Mouse (Mus musculus) lung, postnatal 36 days (tissue): ENCODE data around the gene Zwilch.
A peak's percentile ranks its signal among the peaks of the same experiment; 100 is the strongest.
"Not testable (repeated sequence)": the region's sequence is repeated elsewhere in the genome, so short reads cannot be mapped to it uniquely, and the experiment has no call there.

ENCODE experiments used
- DNase-seq: peaks from one replicate; pipeline ENCODE4 v3.0.0; 2022; ENCODE audit warnings: mixed read lengths

Zwilch gene

DNA sequence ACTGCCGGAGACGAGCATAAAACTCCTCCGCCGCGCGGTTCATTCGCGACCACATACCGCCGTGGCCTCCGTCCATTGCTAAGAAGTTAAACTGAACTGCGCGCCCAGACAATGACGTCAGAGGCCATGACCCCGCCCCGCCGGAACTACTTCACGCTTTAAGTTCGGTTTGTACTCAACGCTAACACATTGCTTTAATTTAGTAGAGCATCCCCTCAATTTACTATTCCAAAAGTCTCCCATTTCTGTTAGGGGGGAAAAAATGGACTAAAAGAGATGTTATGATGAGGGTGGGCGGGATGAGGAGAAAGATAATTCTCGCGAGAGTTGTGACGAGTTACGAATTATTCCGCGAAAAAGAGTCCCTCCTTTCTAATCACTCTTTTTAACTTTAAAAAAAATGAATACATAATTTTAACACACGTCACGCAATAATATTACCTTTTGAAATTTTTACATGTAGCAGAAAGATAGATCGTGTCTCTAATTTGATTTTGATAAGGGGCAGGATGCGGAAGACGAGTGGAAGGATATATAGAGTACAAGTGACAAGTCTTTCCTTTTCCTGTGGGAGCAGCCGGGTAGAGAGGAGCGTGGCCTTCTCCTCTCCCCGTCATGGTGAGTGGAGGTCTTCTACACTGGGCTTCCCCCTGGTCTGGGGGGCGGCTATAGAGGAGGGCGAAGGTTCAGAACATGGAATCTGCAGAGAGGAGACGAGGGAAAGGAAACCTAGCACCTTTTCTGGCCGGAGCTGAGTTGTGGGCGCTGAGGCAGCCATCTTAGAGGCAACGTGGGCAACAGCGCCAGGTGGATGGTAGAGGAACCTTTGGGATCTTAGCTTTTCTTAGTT, at the start of gene Zwilch, which contains the start of gene Rpl4:
Zwilch (minus strand) TSS at position 289 of the 850 bp plus-strand sequence.
Rpl4 (plus strand) TSS at position 560 of the 850 bp plus-strand sequence.
- peak; percentile 87 for DNase-seq

DNA sequence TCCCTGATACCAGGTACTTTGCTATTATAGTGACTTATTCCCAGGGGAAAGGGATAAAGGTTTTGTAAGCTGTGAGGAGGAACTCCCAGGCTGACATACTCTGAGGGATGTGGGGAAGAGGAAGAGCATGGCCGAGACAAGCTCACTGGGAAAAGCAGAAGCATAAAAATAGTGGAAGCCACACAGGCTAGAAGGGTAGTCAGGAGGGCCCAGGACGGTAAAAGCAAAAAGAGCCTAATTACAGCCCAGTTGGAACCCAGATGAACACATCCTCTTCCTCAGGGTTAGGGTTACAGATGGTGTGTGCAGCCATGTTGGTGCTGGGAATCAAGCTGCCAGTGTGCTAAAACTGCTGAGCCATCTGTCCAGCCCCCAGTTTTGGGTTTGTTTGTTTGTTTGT, 49.2 kb upstream of the Zwilch start:
- DNase-seq: no peak

DNA sequence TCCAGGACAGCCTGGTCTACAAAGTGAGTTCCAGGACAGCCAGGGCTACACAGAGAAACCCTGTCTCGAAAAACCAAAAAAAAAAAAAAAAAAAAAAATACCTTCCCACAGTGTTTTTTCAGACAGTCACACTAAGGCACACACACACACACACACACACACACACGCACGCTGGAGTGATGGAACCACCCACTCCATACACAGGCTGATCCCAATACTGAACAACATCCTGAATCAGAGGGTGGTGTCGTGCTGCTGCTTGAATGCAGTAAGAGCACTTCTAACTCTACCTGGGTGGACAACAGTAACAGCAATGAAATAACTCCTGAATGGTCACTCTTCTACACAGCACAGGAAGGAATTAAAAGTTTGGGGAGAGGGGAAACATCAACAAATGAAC, 48.6 kb upstream of the Zwilch start:
- no peak for DNase-seq

DNA sequence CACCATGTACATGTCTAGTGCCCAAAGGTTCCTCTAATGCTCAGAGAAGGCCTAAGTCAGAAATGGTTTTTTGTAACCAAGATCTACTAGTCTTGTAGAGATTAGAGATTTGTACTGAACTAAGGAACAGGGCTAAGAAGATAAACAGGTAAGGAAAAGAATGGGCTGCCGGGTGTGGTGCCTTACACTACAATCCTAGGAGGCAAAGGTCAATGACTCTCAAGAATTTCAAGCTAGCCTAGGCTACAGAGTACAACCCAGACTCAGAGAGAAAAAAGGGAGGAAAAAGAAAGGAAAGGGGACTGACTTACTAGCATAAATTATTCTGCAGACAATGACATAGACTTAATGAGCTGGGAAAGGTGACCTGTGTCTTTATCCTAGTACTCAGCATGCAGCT, 47.7 kb upstream of the Zwilch start:
- DNase-seq: no peak

DNA sequence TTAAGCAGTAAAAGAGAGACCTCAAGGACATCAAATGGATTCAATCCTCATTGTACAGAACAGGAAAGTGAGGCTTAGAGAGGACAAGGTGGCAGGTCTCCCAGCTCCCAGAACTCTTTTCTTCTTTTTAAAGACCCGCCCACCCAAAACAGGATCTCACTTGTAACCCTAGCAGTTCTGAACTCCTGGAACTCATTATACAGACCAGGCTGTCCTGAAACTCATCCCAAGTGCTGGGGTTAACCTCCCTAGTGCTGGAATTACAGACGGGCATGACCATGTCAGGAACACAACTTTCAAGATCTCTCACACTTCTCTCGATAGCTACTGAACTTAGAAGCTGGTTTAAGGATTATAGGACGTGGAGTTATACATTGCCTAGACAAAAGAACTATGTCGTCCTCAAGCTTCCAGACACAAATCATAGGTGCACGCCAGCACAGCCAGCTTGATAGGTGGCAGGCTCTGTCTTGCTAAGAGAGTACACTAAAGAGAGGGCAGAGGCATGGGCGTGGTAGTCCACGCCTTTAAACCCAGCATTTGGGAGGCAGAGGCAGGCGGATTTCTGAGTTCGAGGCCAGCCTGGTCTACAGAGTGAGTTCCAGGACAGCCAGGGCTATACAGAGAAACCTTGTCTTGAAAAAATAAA, 47.0 kb upstream of the Zwilch start:
- no peak for DNase-seq

DNA sequence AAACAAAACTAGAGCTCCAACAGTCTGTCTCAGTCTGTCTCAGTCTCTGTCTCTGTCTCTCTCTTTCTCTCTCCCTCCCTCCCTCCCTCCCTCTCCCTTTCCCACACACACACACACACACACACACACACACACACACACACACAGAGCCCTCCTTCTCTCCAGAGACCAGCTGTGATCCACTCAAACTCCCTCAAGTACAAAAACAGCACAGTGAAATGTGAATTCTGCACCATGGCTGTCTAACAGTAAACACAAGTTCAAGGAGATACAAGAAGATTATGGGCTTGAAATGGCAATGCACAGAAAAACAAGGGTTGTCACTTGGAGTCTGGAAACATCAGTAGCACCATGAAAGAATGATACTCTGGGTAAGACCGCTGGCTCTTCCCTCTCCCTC, 46.4 kb upstream of the Zwilch start:
- no peak for DNase-seq

DNA sequence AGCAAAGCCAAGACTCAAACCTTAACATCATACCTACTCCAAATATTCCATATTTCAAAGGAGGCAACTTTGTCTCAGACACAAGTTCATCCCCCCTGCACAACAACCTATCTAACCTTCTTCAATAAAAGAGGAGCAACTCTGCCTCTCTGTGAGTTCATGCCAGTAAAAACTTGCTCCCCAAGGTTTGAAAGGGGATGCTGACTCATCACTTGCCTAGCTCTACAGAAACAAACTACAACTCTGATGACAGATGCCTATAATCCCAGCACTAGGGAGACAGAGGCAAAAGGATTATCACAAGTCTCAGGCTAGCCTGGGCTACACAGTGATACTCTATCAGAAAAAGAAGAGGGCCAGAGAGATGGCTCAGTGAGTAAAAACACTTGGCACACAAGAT, 45.0 kb upstream of the Zwilch start:
- DNase-seq: no peak

DNA sequence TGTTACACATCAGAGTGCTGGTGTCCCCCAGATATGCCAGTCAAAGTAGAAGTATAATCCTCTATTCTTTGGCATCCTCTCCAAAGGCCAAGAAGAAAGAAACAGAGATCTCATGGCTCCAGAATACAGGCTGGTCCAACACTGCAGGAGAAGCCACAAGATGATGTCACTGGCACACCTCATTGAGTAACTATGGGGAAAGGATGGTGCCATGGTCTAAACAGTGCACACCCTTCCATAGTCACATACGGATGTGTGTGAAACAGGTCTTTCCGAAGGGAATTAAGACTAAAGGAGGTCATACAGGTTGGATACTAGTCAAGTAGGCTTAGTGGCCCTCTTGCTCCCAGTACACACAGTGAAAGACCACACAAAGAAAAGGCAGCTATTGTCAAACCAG, 43.7 kb upstream of the Zwilch start:
- DNase-seq: no peak

DNA sequence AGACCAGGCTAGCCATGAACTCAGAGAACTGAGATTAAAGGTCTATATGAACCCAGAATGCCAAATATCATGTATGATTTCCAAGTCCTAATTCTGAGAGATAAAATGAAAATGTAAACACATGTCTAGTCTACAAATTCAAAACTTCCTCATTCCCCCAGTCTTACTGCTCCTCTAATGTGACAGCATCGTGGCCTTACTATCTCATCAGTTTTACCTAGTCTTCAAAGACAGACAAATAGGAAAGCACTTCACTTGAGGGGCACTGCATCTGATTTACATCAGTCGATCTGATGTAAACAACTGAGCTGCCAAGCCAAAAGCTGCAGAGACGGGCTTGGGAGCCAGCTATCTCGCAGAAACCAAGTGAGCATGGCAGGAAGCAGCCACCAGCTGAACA, 43.2 kb upstream of the Zwilch start:
- no peak for DNase-seq

DNA sequence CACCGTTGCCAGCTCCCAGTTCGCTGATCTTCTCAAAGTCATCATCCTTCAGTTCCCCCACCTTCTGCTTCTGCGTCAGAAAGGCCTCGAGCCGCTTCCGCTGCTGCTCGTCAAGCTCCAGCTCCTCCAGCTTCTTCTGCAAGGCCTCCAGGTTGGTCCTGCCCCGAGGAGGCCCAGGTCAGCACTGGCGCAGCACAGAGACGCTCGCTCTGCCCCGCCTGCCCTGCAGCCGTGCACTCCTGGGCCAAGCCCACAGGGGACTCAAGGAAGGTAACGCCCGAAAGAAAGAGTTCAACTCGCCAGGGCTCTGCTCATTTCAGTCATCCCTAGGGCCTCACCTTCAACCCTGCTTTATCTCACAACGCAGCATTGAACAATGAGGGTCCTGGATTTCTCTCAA, 41.5 kb upstream of the Zwilch start:
- no peak for DNase-seq

DNA sequence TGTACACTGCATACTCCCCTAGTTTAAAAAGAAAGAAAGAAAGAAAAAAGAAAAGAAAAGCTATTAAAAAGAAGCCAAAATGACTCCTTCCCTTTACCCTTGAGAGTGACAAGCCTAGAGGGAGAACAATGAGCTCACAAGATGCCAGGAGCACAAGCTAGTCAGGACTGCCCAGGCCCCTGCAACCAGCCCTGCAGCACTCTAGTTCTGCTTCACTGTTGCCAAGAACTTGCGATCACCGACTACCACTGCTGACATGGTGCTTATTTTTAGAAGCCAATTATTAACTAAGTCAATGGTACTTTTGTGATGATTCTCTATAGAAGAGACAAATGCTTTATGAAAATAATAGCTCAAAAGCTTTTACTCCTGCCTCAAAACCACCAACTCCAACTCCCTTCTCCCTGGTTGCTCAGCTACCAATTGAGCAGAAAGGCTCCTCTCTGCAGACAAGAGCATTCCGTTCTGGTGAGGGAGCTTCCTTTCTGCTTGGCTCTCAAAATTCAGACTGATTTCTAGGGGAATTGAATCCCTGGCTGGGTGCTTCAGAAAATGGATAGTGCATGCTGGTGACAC, 34.7 kb upstream of the Zwilch start:
- no peak for DNase-seq

DNA sequence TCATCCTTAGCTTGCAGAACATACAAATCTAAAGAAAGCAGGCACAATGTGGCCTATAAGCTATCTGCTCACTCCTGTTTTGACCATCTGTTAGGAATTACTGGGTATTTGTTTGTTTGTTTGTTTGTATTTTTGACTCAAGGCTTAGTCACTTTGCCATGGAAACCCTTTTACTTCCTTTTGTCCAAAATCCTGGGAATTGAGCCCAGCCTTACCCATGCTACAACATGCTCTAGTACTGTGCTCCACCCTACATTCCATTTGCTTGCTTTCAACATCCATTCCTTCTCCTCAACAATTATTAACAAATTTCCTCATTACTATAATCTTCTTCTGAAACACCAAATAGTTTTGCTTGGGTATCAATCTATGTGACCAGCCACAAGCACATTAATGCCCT, 30.0 kb upstream of the Zwilch start:
- DNase-seq: no peak

DNA sequence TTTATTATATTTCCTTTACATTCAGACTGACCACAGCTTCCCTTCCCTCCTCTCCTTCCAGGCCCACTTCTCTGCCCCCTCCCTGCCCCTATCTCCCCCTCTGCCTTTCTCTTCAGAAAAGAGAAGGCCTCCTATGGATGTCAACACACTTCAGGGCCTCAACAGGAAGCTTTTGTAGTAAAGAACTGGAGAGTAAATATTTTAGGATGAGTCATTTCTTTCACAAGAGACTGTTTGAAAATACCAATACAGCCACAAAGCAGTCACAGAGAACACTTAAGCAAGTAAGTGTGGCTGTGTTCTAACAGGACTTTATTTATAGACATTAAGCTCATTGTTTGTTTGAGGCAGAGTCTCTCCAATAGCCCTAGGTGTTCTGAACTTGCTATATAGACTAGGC, 29.4 kb upstream of the Zwilch start:
- DNase-seq: peak; percentile 8

DNA sequence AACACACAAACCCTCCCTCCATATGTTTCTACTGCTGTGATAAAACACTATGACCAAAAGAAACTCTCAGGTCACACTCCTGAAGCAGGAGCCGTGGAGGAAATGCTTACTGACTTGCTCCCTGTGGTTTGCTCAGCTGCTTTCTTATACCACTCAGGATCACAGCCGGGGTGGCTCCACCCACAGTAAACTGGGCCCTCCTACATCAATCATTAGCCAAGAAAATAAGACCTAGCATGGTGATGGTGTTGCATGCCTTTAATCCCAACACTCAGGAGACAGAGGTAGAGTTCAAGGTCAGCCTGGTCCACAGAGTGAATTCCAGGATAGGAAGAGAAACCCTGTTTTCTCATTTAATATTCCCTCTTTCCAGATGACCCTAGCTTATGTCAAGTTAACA, 27.0 kb upstream of the Zwilch start:
- DNase-seq: peak; percentile 15

DNA sequence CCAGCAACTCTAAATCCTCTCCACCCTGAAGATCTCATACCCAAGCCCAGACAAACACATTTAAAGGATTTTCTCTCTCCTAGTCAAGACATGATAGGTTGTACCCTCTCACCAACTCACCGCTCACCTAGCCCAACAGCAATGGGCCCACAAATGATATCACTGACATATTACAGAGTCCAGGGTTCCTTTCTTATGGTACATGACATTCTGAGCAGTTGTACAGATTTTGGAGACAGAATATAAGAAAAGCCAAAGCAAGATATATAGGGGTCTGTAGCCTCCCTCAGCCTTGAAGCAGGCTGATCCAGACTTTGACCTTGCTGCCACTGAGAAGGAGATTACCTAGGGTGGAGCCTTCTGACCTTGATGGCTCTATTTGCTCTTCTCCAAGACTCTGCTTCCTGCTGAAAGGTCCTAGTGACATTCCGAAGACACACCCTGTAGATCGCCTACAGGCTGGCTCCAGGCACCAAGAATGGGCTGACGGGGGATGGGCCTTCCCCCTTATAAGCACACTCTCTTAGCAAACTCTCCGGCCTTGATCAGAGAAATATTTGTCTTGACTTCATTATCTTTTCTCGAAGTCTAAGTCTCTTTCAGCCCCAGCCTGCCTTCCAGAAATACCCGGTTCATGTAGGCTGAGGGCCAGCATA, 26.0 kb upstream of the Zwilch start:
- DNase-seq: not testable (repeated sequence)

DNA sequence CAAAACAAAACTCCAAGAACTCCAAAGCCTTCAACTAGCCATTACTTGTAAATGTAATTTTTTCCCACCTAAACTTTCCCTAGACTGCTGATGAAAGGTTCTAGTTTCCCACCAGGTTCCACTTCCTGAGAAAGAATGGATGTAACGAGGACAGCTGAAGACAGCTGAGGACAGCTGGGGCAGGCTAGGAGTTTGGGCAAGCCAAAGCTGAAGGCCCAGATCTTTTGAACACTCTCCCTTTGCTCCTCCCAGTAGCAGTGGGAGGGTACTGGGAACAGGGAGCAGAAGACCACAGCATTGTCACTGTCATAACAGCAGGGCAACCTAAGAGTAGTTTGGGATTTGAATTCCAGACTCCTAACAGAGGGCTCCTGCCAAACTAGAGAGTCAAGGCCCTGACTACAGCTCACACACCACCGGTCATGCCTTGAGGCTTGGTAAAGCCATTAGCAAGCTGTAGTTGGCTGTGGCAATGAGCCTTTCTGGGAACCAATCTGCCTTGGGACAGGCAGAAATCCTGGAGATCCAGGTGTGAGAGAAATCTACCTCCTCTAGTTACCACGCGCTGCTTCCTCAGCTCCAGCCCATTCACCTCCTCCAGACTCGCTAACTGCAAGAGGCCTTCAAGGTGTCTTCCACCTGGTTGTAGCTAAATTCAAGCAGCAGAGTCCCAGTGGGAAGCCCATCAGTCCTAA, 25.3 kb upstream of the Zwilch start:
- no peak for DNase-seq

DNA sequence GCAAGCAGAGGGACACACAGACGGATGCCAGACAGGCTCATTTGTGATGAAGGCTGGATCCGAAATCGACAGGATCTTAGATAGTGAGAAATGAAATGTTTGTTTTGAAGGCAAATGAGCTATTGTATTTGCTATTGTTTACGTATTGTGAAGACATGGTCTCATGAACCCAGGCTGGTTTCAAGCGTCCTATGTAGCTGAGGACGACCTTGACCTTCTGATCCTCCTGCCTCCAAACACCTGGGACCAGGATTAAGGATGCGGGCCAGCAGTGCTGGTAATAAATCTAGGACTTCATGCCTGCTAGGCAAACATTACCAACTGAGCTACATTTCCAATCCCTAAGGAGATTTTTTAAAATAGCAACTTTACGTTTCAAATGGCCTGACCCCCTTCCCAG, 24.6 kb upstream of the Zwilch start:
- DNase-seq: no peak

DNA sequence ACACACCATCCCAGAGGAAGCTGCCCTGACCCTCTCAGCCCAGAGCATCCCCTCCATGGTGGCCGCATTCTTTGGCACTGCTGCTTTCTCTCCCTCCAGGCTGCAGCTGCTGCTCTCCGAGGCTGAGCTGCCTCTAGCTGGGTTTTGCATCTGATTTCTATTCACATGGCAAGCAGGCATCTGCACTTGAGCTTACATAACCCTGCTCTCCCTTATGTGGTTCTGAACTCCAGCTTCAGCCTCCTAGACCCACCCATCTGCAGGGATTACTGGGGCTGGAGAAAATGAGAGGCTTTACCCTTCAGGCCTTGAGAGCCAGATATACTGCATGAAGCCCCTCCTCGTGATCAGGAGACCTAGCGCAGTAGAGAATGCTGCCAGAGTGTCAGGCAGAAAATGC, 22.6 kb upstream of the Zwilch start:
- DNase-seq: no peak

DNA sequence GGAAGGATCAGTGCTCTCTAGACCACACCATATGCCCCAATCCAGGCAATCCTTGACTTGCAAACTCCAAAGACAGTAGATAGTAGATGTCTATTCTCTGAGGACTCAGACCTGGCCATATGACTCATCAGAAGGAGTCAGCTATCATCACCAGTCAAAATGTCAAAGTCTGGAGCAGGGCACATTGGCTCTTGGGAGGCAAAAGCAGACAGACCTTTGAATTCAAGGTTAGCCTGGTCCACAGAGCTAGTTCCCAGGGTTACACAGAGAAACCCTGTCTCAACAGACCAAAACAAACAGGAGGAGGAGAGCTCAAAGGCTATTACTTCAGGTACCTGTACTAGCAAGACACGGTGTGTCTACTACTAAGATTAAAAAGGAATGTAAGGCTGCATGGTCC, 21.0 kb upstream of the Zwilch start:
- no peak for DNase-seq

DNA sequence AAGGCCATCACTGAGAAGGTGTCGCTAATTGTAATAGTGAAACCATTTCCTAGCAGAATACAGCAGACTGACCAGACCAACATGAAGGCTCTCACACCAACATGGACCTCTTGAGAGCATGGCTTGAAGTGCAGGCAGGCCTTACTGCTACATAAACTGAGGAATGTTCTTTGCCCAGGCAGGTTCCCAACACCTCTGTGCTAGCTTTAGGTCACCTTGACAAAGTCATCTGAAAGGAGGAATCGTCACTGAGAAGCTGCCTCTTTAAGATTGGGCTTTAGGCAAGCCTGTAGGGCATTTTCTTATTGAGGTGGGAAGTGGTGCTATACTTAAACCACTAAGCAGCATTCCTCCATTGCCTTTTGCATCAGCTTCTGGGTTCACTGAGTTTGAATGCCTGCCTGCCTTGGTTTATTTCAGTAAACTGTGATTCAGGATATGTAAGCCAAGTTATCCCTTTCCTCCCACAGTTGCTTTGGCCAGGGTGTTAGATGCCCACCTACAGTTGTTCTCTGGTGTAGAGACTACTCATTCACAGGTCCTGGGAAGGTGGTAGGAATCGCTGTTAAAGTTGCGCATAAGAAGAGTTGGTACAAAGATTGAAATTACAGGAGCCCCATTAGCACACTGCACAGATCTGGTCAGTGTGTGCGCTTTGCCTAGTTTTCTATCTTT, 11.4 kb upstream of the Zwilch start:
- DNase-seq: no peak

DNA sequence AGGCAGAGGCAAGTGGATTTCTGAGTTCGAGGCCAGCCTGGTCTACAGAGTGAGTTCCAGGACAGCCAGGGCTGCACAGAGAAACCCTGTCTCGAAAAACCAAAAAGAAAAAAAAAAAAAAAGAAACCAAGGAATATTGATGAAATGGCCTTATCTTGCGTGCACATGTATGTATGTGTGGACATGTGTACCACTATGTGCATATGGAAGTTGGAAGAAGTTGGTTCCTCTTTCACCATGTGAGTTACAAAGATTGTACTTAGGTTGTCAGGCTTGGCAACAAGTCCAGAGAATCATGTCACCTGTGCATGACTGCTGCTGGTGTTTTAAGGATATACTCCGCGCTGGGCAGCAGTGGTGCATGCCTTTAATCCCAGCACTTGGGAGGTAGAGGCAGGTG, 10.4 kb upstream of the Zwilch start:
- not testable (repeated sequence) for DNase-seq

DNA sequence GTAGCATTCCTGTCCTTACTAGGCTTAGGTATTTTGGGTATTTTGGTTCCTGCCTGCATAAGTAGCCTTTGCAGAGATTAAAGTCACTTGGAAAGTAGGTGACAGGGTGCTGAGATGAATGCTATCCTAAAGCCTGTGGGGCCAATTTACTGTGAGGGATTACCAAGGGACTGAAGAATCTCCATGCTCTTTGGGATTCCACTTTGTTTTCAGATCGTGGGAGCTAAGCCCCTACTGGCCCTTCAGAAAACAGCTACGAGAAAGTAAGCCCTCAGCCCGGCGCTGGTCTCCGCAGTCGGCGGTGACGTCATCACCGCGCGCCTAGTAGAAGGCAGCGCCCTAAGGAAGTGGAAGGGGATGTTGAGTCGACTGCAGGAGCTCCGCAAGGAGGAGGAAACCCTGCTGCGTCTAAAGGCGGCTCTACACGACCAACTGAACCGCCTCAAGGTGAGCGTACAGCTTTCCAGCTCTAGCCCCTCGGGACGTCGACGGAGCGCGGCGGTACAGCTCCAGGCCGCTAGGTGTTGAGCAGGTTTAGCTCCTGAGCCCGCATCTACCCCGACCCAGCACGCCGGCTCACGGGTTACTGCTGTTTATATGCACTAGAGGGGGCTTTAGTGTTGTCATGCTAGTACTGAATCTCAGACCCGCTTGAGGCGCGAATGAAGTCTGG, 6.2 kb upstream of the Zwilch start, which contains the start of gene Snapc5:
Snapc5 (plus strand) TSS at position 301 of the 673 bp plus-strand sequence.
- peak; percentile 92 for DNase-seq
